Mouse (Mus musculus): ENCODE results near the gene Tctex1d1. TPM values are rescaled to one million over a fixed set of nuclear protein-coding genes. Genes with fewer than 3 reads are reported as not detected.

The Tctex1d1 gene
- polyA plus RNA-seq (2015; fragmentation: Nextera tagmentation; extraction: Ambion mirVana): 2.8 and 3.3 TPM in 2 replicates

DNA sequence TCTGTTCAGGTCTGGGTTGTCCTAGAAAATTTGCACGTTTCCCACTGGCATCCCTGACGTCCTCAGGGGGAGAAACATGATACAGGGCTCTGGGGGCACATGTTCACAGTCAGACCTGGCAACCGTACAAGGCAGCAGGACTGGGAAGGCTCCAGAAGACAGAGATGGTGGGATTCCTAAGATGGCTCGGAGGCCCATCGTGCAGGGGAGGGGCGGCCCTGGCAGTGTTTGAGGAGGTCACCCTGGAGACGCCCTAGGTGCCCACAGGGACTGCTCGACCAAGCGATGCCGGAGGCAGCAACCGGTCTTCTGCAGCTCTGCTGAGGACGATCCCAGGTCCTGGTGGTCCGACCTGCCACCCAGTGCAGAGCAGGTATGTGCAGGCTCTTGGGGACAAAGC is at the start of gene Tctex1d1:
TSS of gene Tctex1d1 (plus strand) at position 167 of the 400 bp plus-strand sequence.
- H3K4me1 ChIP-seq (ENCODE audit: control insufficient read depth, insufficient read depth, low read depth, low read length): peaks cover 8% of the 10 kb centered on the region
- no peaks in the 10 kb centered on the region for H3K27me3 ChIP-seq (replicated peaks; ENCODE audit: control insufficient read depth, insufficient read depth, low read length)
- no peaks in the 10 kb centered on the region for H3K9me3 ChIP-seq (ENCODE audit: control insufficient read depth, low read length)
- no peak within 1 kb of the TSS for H3K27ac ChIP-seq (ENCODE audit: low read depth, low read length)
- peak within 1 kb of the TSS; percentile 41 for H3K9ac ChIP-seq (ENCODE audit: low read depth, low read length)
- peak; percentile 77 for ATAC-seq
- WGBS: 2% methylated on average over 13 of the region's 13 CpGs
- peak within 1 kb of the TSS; percentile 70 for H3K4me2 ChIP-seq (ENCODE audit: low read length)
- no peaks in the 10 kb centered on the region for H3K36me3 ChIP-seq (ENCODE audit: control insufficient read depth, insufficient read depth, low read length)
- H3K4me3 ChIP-seq (ENCODE audit: low read length): peak within 1 kb of the TSS; percentile 36

DNA sequence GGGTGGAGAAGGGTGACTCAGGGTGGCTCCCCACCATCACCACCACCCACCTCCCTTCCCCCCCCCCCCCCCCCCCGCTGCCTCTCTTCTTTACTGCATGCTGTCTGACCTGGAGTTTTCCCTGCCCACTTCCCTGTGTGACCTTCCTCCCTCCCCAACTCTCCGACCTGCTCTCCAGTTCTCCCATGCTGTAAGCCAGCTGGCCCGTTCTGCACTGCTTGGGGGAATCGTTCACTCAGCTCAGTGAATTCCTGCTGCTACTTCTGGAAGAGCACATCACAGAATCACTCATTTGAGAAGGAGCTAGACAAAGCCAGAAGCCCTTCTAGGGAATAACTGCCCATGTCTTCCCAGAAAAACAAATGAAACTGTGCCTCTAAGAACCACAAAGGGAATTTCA is 48.9 kb upstream of the Tctex1d1 start:
- 40% methylated on average over 3 of the region's 4 CpGs for WGBS
- no peak for ATAC-seq
- Histone ChIP-seq H3K9me3 (ENCODE audit: control insufficient read depth, low read length) (no peaks in the 10 kb centered on the region), H3K36me3 (ENCODE audit: control insufficient read depth, insufficient read depth, low read length) (peaks cover 12% of the 10 kb centered on the region; the same call in 1 of the 2 replicates), H3K4me1 (ENCODE audit: control insufficient read depth, insufficient read depth, low read depth, low read length) (no peaks in the 10 kb centered on the region), H3K27ac (ENCODE audit: low read depth, low read length) (no peak overlapping the region), H3K27me3 (replicated peaks; ENCODE audit: control insufficient read depth, insufficient read depth, low read length) (no peaks in the 10 kb centered on the region), H3K9ac (ENCODE audit: low read depth, low read length) (no peak overlapping the region), H3K4me3 (ENCODE audit: low read length) (no peak overlapping the region), H3K4me2 (ENCODE audit: low read length) (no peak overlapping the region)

GRCm38 (mm10) chr4:102930679-102931078 is 47.7 kb upstream of the Tctex1d1 start:
- Histone ChIP-seq H3K4me1 (ENCODE audit: control insufficient read depth, insufficient read depth, low read depth, low read length) (no peaks in the 10 kb centered on the region), H3K27me3 (replicated peaks; ENCODE audit: control insufficient read depth, insufficient read depth, low read length) (no peaks in the 10 kb centered on the region), H3K4me3 (ENCODE audit: low read length) (no peak overlapping the region), H3K27ac (ENCODE audit: low read depth, low read length) (no peak overlapping the region), H3K9me3 (ENCODE audit: control insufficient read depth, low read length) (no peaks in the 10 kb centered on the region), H3K9ac (ENCODE audit: low read depth, low read length) (no peak overlapping the region), H3K36me3 (ENCODE audit: control insufficient read depth, insufficient read depth, low read length) (peaks cover 18% of the 10 kb centered on the region), H3K4me2 (ENCODE audit: low read length) (no peak overlapping the region)
- no peak for ATAC-seq
- 87% methylated on average over 7 of the region's 7 CpGs for WGBS

- H3K4me3 ChIP-seq (ENCODE audit: low read length): no peak overlapping the region
- H3K4me2 ChIP-seq (ENCODE audit: low read length): no peak overlapping the region
- ATAC-seq: no peak
- H3K27ac ChIP-seq (ENCODE audit: low read depth, low read length): no peak overlapping the region
- 78% methylated on average over 3 of the region's 3 CpGs for WGBS
- no peaks in the 10 kb centered on the region for H3K27me3 ChIP-seq (replicated peaks; ENCODE audit: control insufficient read depth, insufficient read depth, low read length)
- H3K9me3 ChIP-seq (ENCODE audit: control insufficient read depth, low read length): no peaks in the 10 kb centered on the region
- peaks cover 9% of the 10 kb centered on the region for H3K36me3 ChIP-seq (ENCODE audit: control insufficient read depth, insufficient read depth, low read length)
- no peak overlapping the region for H3K9ac ChIP-seq (ENCODE audit: low read depth, low read length)
- H3K4me1 ChIP-seq (ENCODE audit: control insufficient read depth, insufficient read depth, low read depth, low read length): no peaks in the 10 kb centered on the region
Observed at GRCm38 (mm10) chr4:102940266-102940665, 38.1 kb upstream of the Tctex1d1 start.

- no peaks in the 10 kb centered on the region for H3K27me3 ChIP-seq (replicated peaks; ENCODE audit: control insufficient read depth, insufficient read depth, low read length)
- ATAC-seq: no peak
- H3K9ac ChIP-seq (ENCODE audit: low read depth, low read length): no peak overlapping the region
- H3K4me1 ChIP-seq (ENCODE audit: control insufficient read depth, insufficient read depth, low read depth, low read length): no peaks in the 10 kb centered on the region
- H3K27ac ChIP-seq (ENCODE audit: low read depth, low read length): no peak overlapping the region
- H3K4me3 ChIP-seq (ENCODE audit: low read length): no peak overlapping the region
- H3K4me2 ChIP-seq (ENCODE audit: low read length): no peak overlapping the region
- WGBS: 90% methylated on average over 4 of the region's 4 CpGs
- H3K36me3 ChIP-seq (ENCODE audit: control insufficient read depth, insufficient read depth, low read length): peaks cover 6% of the 10 kb centered on the region; the same call in 1 of the 2 replicates
- no peaks in the 10 kb centered on the region for H3K9me3 ChIP-seq (ENCODE audit: control insufficient read depth, low read length)
Observed at GRCm38 (mm10) chr4:102940738-102941137, 37.7 kb upstream of the Tctex1d1 start.

DNA sequence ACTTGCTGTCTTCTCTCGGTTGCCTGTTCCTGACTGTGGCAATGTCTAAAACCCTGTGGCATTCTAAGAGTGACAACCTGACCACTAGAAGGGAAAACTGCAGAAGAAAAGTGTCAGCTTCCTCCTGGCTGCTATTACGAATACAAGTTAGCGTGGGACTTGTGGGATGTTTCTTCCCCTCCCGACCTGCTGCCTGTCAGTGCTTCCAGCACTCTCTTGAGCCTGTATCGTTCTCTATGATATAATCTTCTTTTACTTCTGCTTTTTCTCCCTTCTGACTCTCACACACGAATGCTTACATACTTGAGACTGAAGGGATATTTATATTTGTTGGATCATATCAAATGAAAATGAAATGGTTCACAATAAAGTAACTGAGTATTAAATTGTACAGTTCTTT is 34.1 kb upstream of the Tctex1d1 start:
- Histone ChIP-seq H3K4me2 (ENCODE audit: low read length) (no peak overlapping the region), H3K9ac (ENCODE audit: low read depth, low read length) (no peak overlapping the region), H3K36me3 (ENCODE audit: control insufficient read depth, insufficient read depth, low read length) (0 out of 2 replicates have a peak, but pooled peaks cover 3% of the 10 kb centered on the region), H3K9me3 (ENCODE audit: control insufficient read depth, low read length) (no peaks in the 10 kb centered on the region), H3K27me3 (replicated peaks; ENCODE audit: control insufficient read depth, insufficient read depth, low read length) (no peaks in the 10 kb centered on the region), H3K4me1 (ENCODE audit: control insufficient read depth, insufficient read depth, low read depth, low read length) (no peaks in the 10 kb centered on the region), H3K4me3 (ENCODE audit: low read length) (no peak overlapping the region), H3K27ac (ENCODE audit: low read depth, low read length) (no peak overlapping the region)
- 84% methylated on average over 6 of the region's 6 CpGs for WGBS
- ATAC-seq: no peak

DNA sequence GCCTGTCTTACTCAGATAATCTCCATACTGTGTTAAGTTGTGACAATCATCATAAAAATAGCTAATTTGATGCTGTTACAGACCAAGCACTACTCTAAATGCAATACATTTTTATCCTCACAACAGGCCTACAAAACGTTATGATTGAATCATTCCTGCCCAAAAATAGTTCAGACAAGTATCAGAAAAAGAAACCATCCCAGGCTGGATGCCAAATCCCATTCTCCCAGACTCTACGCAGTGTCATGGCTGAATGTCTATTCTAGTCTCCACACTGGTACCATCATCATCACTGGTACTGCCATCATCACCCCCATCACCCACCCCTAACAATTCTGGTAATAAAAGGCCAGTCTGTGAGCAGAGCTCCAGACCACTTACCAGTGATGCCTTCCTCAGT is 25.9 kb upstream of the Tctex1d1 start:
- no peak for ATAC-seq
- 81% methylated on average over 2 of the region's 2 CpGs for WGBS
- no peaks in the 10 kb centered on the region for H3K4me1 ChIP-seq (ENCODE audit: control insufficient read depth, insufficient read depth, low read depth, low read length)
- H3K27ac ChIP-seq (ENCODE audit: low read depth, low read length): no peak overlapping the region
- H3K4me2 ChIP-seq (ENCODE audit: low read length): no peak overlapping the region
- H3K9me3 ChIP-seq (ENCODE audit: control insufficient read depth, low read length): no peaks in the 10 kb centered on the region
- no peak overlapping the region for H3K9ac ChIP-seq (ENCODE audit: low read depth, low read length)
- no peaks in the 10 kb centered on the region for H3K27me3 ChIP-seq (replicated peaks; ENCODE audit: control insufficient read depth, insufficient read depth, low read length)
- no peak overlapping the region for H3K4me3 ChIP-seq (ENCODE audit: low read length)
- no peaks in the 10 kb centered on the region for H3K36me3 ChIP-seq (ENCODE audit: control insufficient read depth, insufficient read depth, low read length)

GRCm38 (mm10) chr4:102955294-102955956 is 23.0 kb upstream of the Tctex1d1 start:
- ATAC-seq: no peak
- 0 out of 2 replicates have a peak, but pooled peaks cover 2% of the 10 kb centered on the region for H3K36me3 ChIP-seq (ENCODE audit: control insufficient read depth, insufficient read depth, low read length)
- H3K9me3 ChIP-seq (ENCODE audit: control insufficient read depth, low read length): no peaks in the 10 kb centered on the region
- H3K4me1 ChIP-seq (ENCODE audit: control insufficient read depth, insufficient read depth, low read depth, low read length): no peaks in the 10 kb centered on the region
- no peak overlapping the region for H3K27ac ChIP-seq (ENCODE audit: low read depth, low read length)
- H3K4me3 ChIP-seq (ENCODE audit: low read length): no peak overlapping the region
- no peak overlapping the region for H3K9ac ChIP-seq (ENCODE audit: low read depth, low read length)
- 76% methylated on average over 17 of the region's 17 CpGs for WGBS
- H3K4me2 ChIP-seq (ENCODE audit: low read length): no peak overlapping the region
- H3K27me3 ChIP-seq (replicated peaks; ENCODE audit: control insufficient read depth, insufficient read depth, low read length): no peaks in the 10 kb centered on the region

DNA sequence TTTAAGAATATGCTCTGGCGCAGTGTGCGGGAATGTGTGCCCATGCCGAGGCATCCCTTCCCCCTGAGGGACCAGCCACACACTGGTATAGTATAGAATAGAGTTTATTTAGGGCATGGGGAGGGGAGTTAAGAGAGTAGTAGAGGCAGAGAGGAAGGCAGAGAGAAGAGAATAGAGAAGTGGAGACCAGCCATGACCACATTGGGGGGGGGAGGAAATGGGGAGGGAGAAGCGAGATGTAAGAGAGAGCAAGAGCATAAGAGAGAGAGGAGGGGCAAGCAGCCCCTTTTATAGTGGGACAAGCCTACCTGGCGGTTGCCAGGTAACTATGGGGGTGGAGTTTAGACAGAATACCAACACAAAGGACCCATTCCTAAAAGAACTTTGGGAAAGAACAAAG is 19.0 kb upstream of the Tctex1d1 start:
- no peak overlapping the region for H3K9ac ChIP-seq (ENCODE audit: low read depth, low read length)
- H3K9me3 ChIP-seq (ENCODE audit: control insufficient read depth, low read length): no peaks in the 10 kb centered on the region
- no peak overlapping the region for H3K4me3 ChIP-seq (ENCODE audit: low read length)
- no peak for ATAC-seq
- H3K36me3 ChIP-seq (ENCODE audit: control insufficient read depth, insufficient read depth, low read length): 0 out of 2 replicates have a peak, but pooled peaks cover 5% of the 10 kb centered on the region
- no peaks in the 10 kb centered on the region for H3K4me1 ChIP-seq (ENCODE audit: control insufficient read depth, insufficient read depth, low read depth, low read length)
- no peak overlapping the region for H3K4me2 ChIP-seq (ENCODE audit: low read length)
- no peaks in the 10 kb centered on the region for H3K27me3 ChIP-seq (replicated peaks; ENCODE audit: control insufficient read depth, insufficient read depth, low read length)
- WGBS: 86% methylated on average over 5 of the region's 5 CpGs
- H3K27ac ChIP-seq (ENCODE audit: low read depth, low read length): no peak overlapping the region

Measured in hindbrain, embryonic 16.5 days (tissue).